Mouse (Mus musculus) limb, embryonic 14.5 days (tissue): ENCODE results near the gene Fbln1. TPM values are rescaled to one million over a fixed set of nuclear protein-coding genes. Genes with fewer than 3 reads are reported as not detected.

ENCODE experiments used
- ATAC-seq: fragments of 200-750 bp; cut with Nextera tagmentation; 2 replicates; pipeline ENCODE4 v1.8.0; 2017; ENCODE audit warnings: low read depth, moderate number of reproducible peaks, moderate TSS enrichment; ENCODE audit not compliant: low FRiP score
- DNase-seq: peaks from one replicate; pipeline ENCODE4 v3.0.0-alpha.2; 2015; ENCODE audit warnings: low spot score
- H3K27ac ChIP-seq: fragments of 300-500 bp; sonication (generic); replicated peaks from 2 replicates; pipeline ENCODE4 v1.5.1; 2014; ENCODE audit warnings: low read depth, mild to moderate bottlenecking, low read length, moderate library complexity, mixed read lengths
- H3K27me3 ChIP-seq: fragments of 300-500 bp; sonication (generic); 2 replicates; pipeline ENCODE4 v1.6.1; 2014; ENCODE audit warnings: low read length, mixed read lengths; ENCODE audit not compliant: control insufficient read depth, insufficient read depth
- H3K36me3 ChIP-seq: fragments of 300-500 bp; sonication (generic); 2 replicates; pipeline ENCODE4 v1.6.1; 2014; ENCODE audit warnings: mild to moderate bottlenecking, low read length, moderate library complexity, mixed read lengths; ENCODE audit not compliant: control insufficient read depth, insufficient read depth
- H3K4me1 ChIP-seq: fragments of 300-500 bp; sonication (generic); 2 replicates; pipeline ENCODE4 v1.6.1; 2014; ENCODE audit warnings: antibody characterized with exemption, low read length, mixed read lengths; ENCODE audit not compliant: control insufficient read depth, insufficient read depth
- H3K4me2 ChIP-seq: fragments of 300-500 bp; sonication (generic); replicated peaks from 2 replicates; pipeline ENCODE4 v1.6.1; 2014; ENCODE audit warnings: low read depth, mild to moderate bottlenecking, low read length, moderate library complexity; ENCODE audit not compliant: severe bottlenecking
- H3K4me3 ChIP-seq: fragments of 300-500 bp; sonication (generic); replicated peaks from 2 replicates; pipeline ENCODE4 v1.5.1; 2014; ENCODE audit warnings: low read length
- H3K9ac ChIP-seq: fragments of 300-500 bp; sonication (generic); 2 replicates; pipeline ENCODE4 v1.6.1; 2014; ENCODE audit warnings: mild to moderate bottlenecking, low read depth, low read length, moderate library complexity; ENCODE audit not compliant: severe bottlenecking
- H3K9me3 ChIP-seq: fragments of 300-500 bp; sonication (generic); 2 replicates; pipeline ENCODE4 v1.6.1; 2016; ENCODE audit warnings: low read length; ENCODE audit not compliant: control insufficient read depth
- POLR2A ChIP-seq: fragments of 200-500 bp; IDR thresholded peaks from 2 replicates; pipeline ENCODE4 v1.8.0; 2012; ENCODE audit warnings: inconsistent platforms, mild to moderate bottlenecking, moderate library complexity, borderline replicate concordance; ENCODE audit not compliant: insufficient read depth, insufficient read length; ENCODE audit errors: extremely low read depth
- WGBS: fragments of 180-500 bp; shearing (Covaris S2); extraction: QIAGEN DNeasy Blood & Tissue Kit; methylation state at CpG from one replicate; pipeline ENCODE4 v1.1.7; 2014; 5-methylcytosine and 5-hydroxymethylcytosine counted together
- polyA plus RNA-seq, 2 experiments: library from polyadenylated mRNA; depleted of rRNA in 1 of 2; stranded (reverse) in 1 of 2; unstranded in 1 of 2; fragments of >200 nt; fragmentation: Nextera tagmentation in 1 of 2; extraction: Ambion mirVana in 1 of 2; gene quantifications; 2 replicates each; pipeline versions ENCODE4 v1.2.1 to v1.2.3; 2012 to 2014

Fbln1 gene
- polyA plus RNA-seq, 2 experiments = 255 to 265 TPM

- 87% methylated on average over 5 of the region's 5 CpGs for WGBS
- H3K4me1 ChIP-seq = no peaks in the 10 kb centered on the region
- ATAC-seq = no peak
- no peaks in the 10 kb centered on the region for H3K27me3 ChIP-seq
- no peak overlapping the region for H3K27ac ChIP-seq
- no peak overlapping the region for H3K4me2 ChIP-seq
- no peak overlapping the region for H3K4me3 ChIP-seq
- no peaks in the 10 kb centered on the region for H3K9me3 ChIP-seq
- DNase-seq = no peak
- TF ChIP-seq POLR2A = no peak
- H3K9ac ChIP-seq = no peak overlapping the region
- peaks cover 14% of the 10 kb centered on the region for H3K36me3 ChIP-seq
These were observed 76.3 kb downstream of the Fbln1 start for GRCm38 (mm10) chr15:85282021-85282420.

DNA sequence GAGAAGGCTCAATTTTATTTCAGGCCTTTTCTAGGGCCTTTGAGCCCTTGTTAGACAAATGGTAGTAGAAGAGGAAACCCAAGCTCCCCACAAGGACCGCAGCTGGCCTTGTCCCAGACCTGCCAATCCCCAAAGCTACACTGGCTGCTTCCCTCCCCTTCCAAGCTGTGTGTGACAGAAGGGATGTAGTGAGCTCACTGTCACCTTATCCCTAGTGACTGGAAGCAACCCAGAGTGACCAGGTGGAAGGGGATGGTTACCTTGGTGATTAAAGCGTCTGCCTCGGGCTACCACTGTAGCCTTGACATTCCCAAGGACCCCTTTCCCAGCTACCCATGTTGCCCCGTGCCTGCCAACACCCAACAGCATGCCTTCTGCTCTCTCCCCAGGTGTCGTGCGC is 78.9 kb downstream of the Fbln1 start:
- no peak for TF ChIP-seq POLR2A
- no peaks in the 10 kb centered on the region for H3K27me3 ChIP-seq
- no peak overlapping the region for H3K9ac ChIP-seq
- H3K4me1 ChIP-seq = no peaks in the 10 kb centered on the region
- ATAC-seq (no peak), DNase-seq (no peak)
- WGBS = 81% methylated on average over 6 of the region's 6 CpGs
- H3K27ac ChIP-seq = no peak overlapping the region
- peaks cover 13% of the 10 kb centered on the region for H3K36me3 ChIP-seq
- no peaks in the 10 kb centered on the region for H3K9me3 ChIP-seq
- no peak overlapping the region for H3K4me3 ChIP-seq
- no peak overlapping the region for H3K4me2 ChIP-seq

DNA sequence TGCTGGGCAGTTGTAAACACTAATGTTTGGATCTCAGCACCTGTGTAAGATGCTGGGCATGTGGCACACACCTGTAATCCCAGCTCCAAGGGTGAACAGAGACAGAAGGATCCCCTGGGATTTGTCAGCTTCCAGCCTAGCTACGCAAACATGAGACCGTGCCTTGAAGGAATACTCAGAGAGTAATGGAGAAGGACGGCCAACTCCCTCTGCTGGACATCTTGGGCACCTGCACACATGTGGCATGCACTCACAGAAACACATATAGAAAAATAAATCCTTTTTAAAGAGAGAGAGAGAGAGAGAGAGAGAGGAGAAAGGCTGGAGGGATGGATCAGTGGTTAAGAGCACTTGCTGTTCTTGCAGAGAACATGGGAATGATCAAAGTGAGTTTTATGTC is 88.9 kb downstream of the Fbln1 start:
- Histone ChIP-seq H3K27me3 (no peaks in the 10 kb centered on the region), H3K36me3 (no peaks in the 10 kb centered on the region), H3K9ac (no peak overlapping the region), H3K27ac (no peak overlapping the region), H3K4me2 (no peak overlapping the region), H3K9me3 (no peaks in the 10 kb centered on the region), H3K4me3 (no peak overlapping the region), H3K4me1 (peaks cover 18% of the 10 kb centered on the region)
- no peak for ATAC-seq
- WGBS = 88% methylated on average over 3 of the region's 3 CpGs
- DNase-seq = no peak
- TF ChIP-seq POLR2A = no peak

- DNase-seq (no peak), ATAC-seq (no peak)
- no peak overlapping the region for H3K27ac ChIP-seq
- 63% methylated on average over 8 of the region's 8 CpGs for WGBS
- H3K4me1 ChIP-seq = peaks cover 18% of the 10 kb centered on the region
- TF ChIP-seq POLR2A = no peak
- H3K27me3 ChIP-seq = no peaks in the 10 kb centered on the region
- H3K36me3 ChIP-seq = no peaks in the 10 kb centered on the region
- no peak overlapping the region for H3K4me2 ChIP-seq
- no peaks in the 10 kb centered on the region for H3K9me3 ChIP-seq
- no peak overlapping the region for H3K4me3 ChIP-seq
- no peak overlapping the region for H3K9ac ChIP-seq
These were observed 89.8 kb downstream of the Fbln1 start for GRCm38 (mm10) chr15:85295544-85295943.

GRCm38 (mm10) chr15:85295977-85296376 is 90.2 kb downstream of the Fbln1 start:
- H3K27ac ChIP-seq = no peak overlapping the region

DNA sequence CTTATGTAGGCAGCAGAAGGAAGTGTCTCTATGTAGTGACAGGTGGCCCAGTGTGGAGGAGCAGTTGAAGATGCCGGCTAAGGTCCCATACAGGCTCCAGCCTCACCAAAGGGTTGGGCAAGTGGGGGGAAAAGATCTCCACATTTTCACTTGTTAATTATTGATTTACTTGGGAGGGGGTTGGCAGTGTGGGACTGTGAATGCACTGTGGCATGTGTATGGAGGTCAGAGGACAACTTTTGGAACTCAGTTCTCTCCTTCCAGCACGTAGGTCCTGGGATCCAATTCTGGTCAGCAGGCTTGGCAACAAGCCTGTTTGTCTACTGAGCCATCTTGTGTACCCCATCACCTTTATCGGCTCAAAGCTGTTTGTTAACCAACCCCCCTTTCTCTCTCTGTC is 90.8 kb downstream of the Fbln1 start:
- no peak for DNase-seq
- WGBS = 91% methylated on average over 3 of the region's 3 CpGs
- H3K27ac ChIP-seq = no peak overlapping the region

More at GRCm38 (mm10) chr15:85295977-85296376, 90.2 kb downstream of the Fbln1 start:
- whole genome bisulfite sequencing = 45% methylated on average over 2 of the region's 2 CpGs
- Histone ChIP-seq H3K9me3 (no peaks in the 10 kb centered on the region), H3K4me3 (no peak overlapping the region), H3K27me3 (no peaks in the 10 kb centered on the region), H3K4me1 (peaks cover 18% of the 10 kb centered on the region), H3K9ac (no peak overlapping the region), H3K4me2 (no peak overlapping the region), H3K36me3 (no peaks in the 10 kb centered on the region)
- ATAC-seq (no peak), DNase-seq (no peak)
- TF ChIP-seq POLR2A = no peak

More for the DNA sequence above, 90.8 kb downstream of the Fbln1 start:
- Histone ChIP-seq H3K4me1 (peaks cover 18% of the 10 kb centered on the region), H3K4me2 (no peak overlapping the region), H3K36me3 (no peaks in the 10 kb centered on the region), H3K9ac (no peak overlapping the region), H3K4me3 (no peak overlapping the region), H3K27me3 (no peaks in the 10 kb centered on the region), H3K9me3 (no peaks in the 10 kb centered on the region)
- TF ChIP-seq POLR2A = no peak
- ATAC-seq = no peak
